Mouse (Mus musculus): ENCODE measurements around the gene Nup160.

DNA sequence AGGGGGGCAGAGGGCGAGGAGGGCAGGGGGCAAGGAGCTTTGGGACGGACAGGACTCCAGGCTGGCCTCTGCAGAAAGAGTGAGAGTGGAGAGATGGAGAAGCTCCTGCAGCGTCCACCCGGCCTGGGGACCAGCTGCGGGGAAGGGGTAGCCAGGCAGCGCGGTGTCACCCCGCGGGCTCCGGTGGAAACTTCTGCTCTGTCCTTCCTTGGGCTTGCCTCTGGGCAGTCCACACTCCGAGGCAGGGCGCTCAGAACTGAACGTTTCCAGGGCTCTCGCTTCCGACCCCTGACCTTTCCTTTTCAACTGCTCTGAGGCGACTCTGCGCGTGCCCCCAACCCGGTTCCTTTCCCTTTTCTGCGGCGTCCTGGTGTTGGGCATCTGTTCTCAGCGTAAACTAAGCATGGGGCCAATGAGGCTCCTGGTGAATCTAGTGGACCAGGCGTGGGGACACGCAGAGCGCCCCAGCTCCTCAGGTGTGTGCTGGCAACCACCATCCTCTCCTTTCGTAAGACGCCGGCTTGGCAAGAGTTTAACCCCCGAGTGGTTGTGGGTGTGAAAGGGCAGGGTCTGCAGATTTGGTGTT, 106.0 kb downstream of the Nup160 start:
- TF ChIP-seq POLR2A (IDR thresholded peaks at IDR 0.05; ENCODE audit: low read depth, low read length) (no peak), CTCF (conservative IDR thresholded peaks at IDR 0.05; ENCODE audit: insufficient read depth, insufficient read length, low read depth, low read length) (no peak)
